Mouse (Mus musculus) erythroblast, embryonic 14.5 days (primary cell): ENCODE measurements around the gene Serpinb8. TPM values are rescaled to one million over a fixed set of nuclear protein-coding genes. Genes with fewer than 3 reads are reported as not detected.

Experiments
- H3K27me3 ChIP-seq: 2 replicates; pipeline ENCODE4 v1.6.1; 2012; ENCODE audit warnings: inconsistent platforms; ENCODE audit not compliant: control insufficient read depth
- H3K36me3 ChIP-seq: 2 replicates; pipeline ENCODE4 v1.6.1; 2012; ENCODE audit warnings: mild to moderate bottlenecking, inconsistent platforms; ENCODE audit not compliant: control insufficient read depth
- H3K4me1 ChIP-seq: 2 replicates; pipeline ENCODE4 v1.6.1; 2012; ENCODE audit warnings: inconsistent platforms; ENCODE audit not compliant: control insufficient read depth
- H3K4me3 ChIP-seq: replicated peaks from 2 replicates; pipeline ENCODE3; 2012; ENCODE audit warnings: moderate library complexity, mild to moderate bottlenecking, inconsistent platforms
- H3K9me3 ChIP-seq: 2 replicates; pipeline ENCODE4 v1.6.1; 2012; ENCODE audit warnings: low read length, inconsistent platforms, mixed read lengths; ENCODE audit not compliant: control insufficient read depth
- GATA1 ChIP-seq: IDR thresholded peaks from 2 replicates; pipeline ENCODE4 v1.6.1; 2012; ENCODE audit warnings: low read length, inconsistent platforms, mixed read lengths
- TAL1 ChIP-seq: IDR thresholded peaks from 3 replicates; pipeline ENCODE4 v1.6.1; 2012; ENCODE audit warnings: low read length, inconsistent platforms, mixed read lengths
- polyA plus RNA-seq: library from polyadenylated mRNA; stranded (reverse); fragments of >175 nt; gene quantifications from 2 replicates; pipeline ENCODE4 v1.2.3, GENCODE M21; 2012

Serpinb8 gene
- polyA plus RNA-seq, 1 experiment, result not detected

DNA sequence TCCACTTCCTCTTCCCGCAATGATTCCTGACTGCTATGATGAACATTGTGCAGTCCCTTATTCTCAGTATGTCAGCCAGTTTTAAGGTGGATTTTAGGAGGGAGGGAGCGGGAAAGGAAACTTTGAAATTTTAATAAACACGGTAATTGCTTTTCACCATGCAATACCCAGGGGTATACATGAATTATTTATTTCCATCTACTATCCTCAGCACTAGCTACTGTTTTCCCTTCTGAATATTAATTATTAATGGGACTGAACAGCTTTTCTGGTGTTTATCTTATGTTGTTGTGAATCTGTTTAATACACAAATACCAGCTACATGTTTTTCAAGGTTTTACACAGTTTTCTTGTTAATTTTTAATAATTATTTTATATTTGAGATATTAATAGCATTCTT is 4.9 kb upstream of the Serpinb8 start:
- Histone ChIP-seq H3K4me1 (no peaks in the 10 kb centered on the region), H3K9me3 (no peaks in the 10 kb centered on the region), H3K4me3 (no peak overlapping the region), H3K36me3 (no peaks in the 10 kb centered on the region), H3K27me3 (no peaks in the 10 kb centered on the region)
- TF ChIP-seq TAL1 (no peak), GATA1 (no peak)

DNA sequence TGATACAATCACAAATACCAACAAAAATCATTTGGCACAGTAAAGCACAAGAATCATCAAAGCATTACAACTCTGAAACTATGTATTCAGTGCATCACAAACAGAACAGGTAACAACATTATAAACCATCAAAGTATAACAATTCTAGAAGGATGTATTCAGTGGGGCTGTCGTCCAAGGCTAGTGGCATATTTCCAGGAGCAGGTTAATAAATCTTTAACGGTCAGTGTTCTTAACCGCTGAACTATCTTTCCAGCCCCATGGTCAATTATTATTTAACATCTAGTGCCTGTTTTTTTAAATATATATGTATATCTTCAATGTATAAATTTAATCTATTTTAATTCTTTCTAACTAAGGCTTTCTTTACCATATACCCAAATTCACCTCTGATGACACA is 3.6 kb upstream of the Serpinb8 start:
- no peaks in the 10 kb centered on the region for H3K4me1 ChIP-seq
- H3K36me3 ChIP-seq, result no peaks in the 10 kb centered on the region
- TF ChIP-seq GATA1 (no peak), TAL1 (no peak)
- no peaks in the 10 kb centered on the region for H3K9me3 ChIP-seq
- no peaks in the 10 kb centered on the region for H3K27me3 ChIP-seq
- no peak overlapping the region for H3K4me3 ChIP-seq

DNA sequence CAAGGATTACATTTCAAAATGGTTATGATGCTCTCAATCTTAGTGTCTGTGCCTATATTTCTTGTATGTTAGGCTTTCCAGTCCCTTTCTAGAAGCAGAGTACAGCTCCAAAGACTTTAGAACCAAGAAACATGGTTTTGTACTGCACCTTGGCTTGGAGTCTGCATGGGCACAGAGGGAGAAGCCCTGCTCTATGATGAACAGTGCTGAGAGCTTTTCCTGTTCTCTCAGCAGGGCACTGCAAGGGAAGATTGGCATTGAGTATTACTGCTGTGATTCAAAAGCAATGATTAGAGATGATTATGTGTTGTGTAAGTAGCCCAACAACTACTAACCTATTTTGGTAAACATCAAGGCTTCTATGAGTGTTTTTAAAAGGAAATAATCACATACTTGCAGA is 1.6 kb upstream of the Serpinb8 start:
- Histone ChIP-seq H3K9me3 (no peaks in the 10 kb centered on the region), H3K27me3 (no peaks in the 10 kb centered on the region), H3K4me1 (no peaks in the 10 kb centered on the region), H3K36me3 (no peaks in the 10 kb centered on the region), H3K4me3 (no peak overlapping the region)
- no peak for TF ChIP-seq GATA1
- no peak for TF ChIP-seq TAL1

DNA sequence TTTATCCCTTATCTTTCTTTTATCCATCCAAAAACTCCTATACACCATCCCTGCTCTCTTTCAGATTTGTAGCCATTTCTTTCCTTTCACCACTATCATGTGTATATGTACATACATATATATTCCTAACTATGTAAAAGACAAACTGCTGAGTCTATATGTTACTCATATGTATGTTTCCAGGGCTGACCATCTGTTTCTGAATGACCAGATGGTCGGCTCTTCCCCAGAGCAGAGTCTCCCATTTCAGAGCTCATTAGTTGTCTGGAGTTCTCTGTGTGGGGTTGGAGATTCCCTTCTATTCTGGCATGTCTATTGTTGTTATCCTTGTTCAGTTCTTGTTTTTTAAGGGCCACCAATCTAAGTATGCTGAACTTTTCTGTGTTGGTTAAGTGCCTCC is 1.2 kb upstream of the Serpinb8 start:
- H3K4me3 ChIP-seq, result no peak overlapping the region
- no peaks in the 10 kb centered on the region for H3K4me1 ChIP-seq
- no peaks in the 10 kb centered on the region for H3K27me3 ChIP-seq
- H3K9me3 ChIP-seq, result no peaks in the 10 kb centered on the region
- H3K36me3 ChIP-seq, result no peaks in the 10 kb centered on the region
- TF ChIP-seq TAL1, result no peak
- TF ChIP-seq GATA1, result no peak

DNA sequence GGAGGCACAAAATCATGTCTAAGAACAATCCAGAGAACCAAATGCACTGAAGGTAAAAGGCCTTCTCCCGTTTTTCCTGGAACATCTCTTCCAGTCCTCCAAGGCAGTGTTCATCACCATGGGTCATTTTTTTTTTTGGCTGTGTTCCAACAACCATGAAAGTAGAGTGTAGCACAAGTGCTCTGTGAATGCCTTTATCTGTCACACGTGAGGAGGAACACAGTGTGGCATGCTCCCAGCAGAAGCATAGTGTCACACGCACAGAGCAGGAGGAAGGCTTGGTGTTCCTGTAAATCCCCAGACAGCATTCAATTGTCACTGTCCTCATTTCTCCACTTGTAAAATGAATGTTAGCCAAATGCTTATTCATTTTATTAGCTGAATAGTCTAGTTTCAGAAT is 2.8 kb downstream of the Serpinb8 start:
- Histone ChIP-seq H3K27me3 (no peaks in the 10 kb centered on the region), H3K4me3 (no peak overlapping the region), H3K36me3 (no peaks in the 10 kb centered on the region), H3K9me3 (no peaks in the 10 kb centered on the region), H3K4me1 (no peaks in the 10 kb centered on the region)
- no peak for TF ChIP-seq TAL1
- TF ChIP-seq GATA1, result no peak

DNA sequence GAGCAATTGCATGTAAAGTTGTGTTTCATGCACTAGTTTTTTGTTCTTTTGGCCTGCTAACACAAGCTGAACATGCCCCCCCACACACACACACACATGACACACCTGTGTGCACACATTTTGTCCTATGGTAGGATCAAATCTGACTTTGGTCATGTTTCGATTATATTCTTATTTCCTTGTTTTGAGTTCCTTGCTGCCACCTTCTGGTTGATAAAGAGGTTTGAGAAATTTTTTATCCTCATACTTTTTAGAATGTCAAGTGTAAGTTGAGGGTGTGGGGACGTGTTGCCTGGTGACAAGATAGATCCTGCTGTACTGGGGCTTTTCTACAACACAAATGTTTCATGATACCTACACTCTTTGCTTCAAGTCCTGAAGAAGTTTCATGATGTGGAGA is 3.7 kb downstream of the Serpinb8 start:
- TF ChIP-seq TAL1 (no peak), GATA1 (no peak)
- Histone ChIP-seq H3K9me3 (no peaks in the 10 kb centered on the region), H3K4me1 (no peaks in the 10 kb centered on the region), H3K36me3 (no peaks in the 10 kb centered on the region), H3K4me3 (no peak overlapping the region), H3K27me3 (no peaks in the 10 kb centered on the region)

DNA sequence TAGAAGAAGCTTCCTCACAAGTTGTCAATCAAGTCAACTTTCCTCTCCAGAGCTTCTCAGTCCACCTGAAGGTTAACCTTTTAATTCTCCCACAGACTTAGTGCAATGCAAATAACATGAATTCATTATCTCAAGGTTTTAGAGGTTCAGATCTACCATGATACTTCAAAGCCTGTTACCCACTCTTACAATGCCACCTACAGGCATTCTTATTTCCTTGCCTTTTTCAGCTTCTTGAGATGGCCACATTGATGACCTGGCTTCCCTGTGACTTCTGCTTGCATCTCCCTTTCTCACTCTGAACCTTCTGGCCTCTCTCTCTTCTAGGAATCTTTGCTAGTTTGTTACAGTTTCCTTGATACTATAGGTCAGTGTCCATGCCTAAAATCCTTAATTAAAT is 7.1 kb downstream of the Serpinb8 start:
- no peak overlapping the region for H3K4me3 ChIP-seq
- no peaks in the 10 kb centered on the region for H3K9me3 ChIP-seq
- no peaks in the 10 kb centered on the region for H3K36me3 ChIP-seq
- no peaks in the 10 kb centered on the region for H3K4me1 ChIP-seq
- no peak for TF ChIP-seq GATA1
- H3K27me3 ChIP-seq, result no peaks in the 10 kb centered on the region

DNA sequence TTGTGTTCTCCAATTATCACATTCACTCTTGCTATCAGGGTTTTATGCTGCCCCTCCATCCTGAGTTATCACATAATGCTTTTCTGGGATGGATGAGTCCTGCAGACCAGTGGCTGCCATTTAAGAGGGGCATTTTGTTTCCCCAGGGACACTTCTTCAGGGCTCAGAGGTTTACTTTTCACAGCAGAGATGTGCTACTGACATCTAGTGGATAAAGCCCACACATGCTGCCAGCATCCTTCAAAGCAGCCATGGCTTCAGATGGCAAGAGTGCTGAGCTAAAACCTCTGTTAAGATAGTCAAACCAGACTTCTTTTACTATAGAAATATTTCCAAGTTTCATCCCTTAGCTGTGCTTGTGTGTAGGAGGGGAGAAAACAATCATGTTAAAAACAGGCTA is 8.7 kb downstream of the Serpinb8 start:
- H3K27me3 ChIP-seq, result no peaks in the 10 kb centered on the region
- no peak overlapping the region for H3K4me3 ChIP-seq
- TF ChIP-seq GATA1 (no peak), TAL1 (no peak)
- H3K4me1 ChIP-seq, result no peaks in the 10 kb centered on the region
- H3K36me3 ChIP-seq, result no peaks in the 10 kb centered on the region
- H3K9me3 ChIP-seq, result no peaks in the 10 kb centered on the region

DNA sequence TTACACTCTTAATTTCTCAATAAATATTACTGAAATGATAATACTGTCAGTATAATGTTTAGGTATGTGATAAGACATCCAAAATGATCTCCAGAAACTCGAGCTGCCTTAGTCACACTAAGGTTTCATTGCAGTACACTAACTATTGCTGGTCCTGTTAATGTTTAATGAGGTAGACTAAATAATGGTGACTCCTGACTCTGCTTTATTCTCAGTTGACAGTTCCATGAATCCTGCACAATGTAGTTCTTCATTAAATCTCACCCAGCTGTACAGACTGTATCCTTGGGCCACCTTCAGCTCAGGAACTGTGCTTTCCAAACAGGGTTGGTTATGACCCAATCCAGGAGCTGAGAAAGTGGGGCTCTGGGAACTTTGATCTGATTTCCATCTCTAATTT is 19.1 kb downstream of the Serpinb8 start:
- H3K27me3 ChIP-seq, result no peaks in the 10 kb centered on the region
- no peak overlapping the region for H3K4me3 ChIP-seq
- no peaks in the 10 kb centered on the region for H3K36me3 ChIP-seq
- no peak for TF ChIP-seq TAL1
- TF ChIP-seq GATA1, result no peak
- H3K9me3 ChIP-seq, result no peaks in the 10 kb centered on the region
- H3K4me1 ChIP-seq, result no peaks in the 10 kb centered on the region

DNA sequence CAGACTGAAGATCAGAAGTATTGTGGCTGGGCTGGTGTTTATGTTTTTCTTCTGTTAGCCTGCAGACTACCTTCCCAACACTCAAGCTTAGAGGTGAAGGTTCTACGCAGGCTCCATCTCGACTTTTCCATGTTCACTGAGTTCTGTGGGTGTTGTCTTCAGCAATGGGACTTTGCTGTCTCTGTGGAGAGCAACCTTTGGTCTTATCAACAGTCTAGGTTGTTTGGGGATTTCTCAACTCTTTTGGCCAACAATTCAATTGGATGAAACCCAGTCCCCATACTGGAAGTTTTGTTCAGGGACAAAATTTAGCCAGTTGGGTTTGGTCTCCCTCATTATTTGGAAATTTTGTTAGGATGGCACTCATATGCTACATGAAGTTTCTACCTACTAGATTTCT is 24.3 kb downstream of the Serpinb8 start:
- H3K4me1 ChIP-seq, result no peaks in the 10 kb centered on the region
- no peaks in the 10 kb centered on the region for H3K27me3 ChIP-seq
- no peaks in the 10 kb centered on the region for H3K36me3 ChIP-seq
- TF ChIP-seq GATA1, result no peak
- no peak for TF ChIP-seq TAL1
- H3K9me3 ChIP-seq, result no peaks in the 10 kb centered on the region
- H3K4me3 ChIP-seq, result no peak overlapping the region
